Mouse (Mus musculus) liver, embryonic 16.5 days (tissue): ENCODE results near the gene Ccdc32. TPM values are rescaled to one million over a fixed set of nuclear protein-coding genes. Genes with fewer than 3 reads are reported as not detected.
"Not testable (repeated sequence)": the region's sequence is repeated elsewhere in the genome, so short reads cannot be mapped to it uniquely, and the experiment has no call there.

ENCODE experiments used
- ATAC-seq: fragments of 200-750 bp; cut with Nextera tagmentation; 2 replicates; pipeline ENCODE4 v1.8.0; 2017; ENCODE audit warnings: low read depth, mild to moderate bottlenecking, moderate number of reproducible peaks, moderate library complexity
- H3K27ac ChIP-seq: fragments of 300-500 bp; sonication (generic); 2 replicates; pipeline ENCODE4 v1.5.1; 2014; ENCODE audit warnings: mild to moderate bottlenecking, low read length
- H3K27me3 ChIP-seq: fragments of 300-500 bp; sonication (generic); 2 replicates; pipeline ENCODE4 v1.6.1; 2014; ENCODE audit warnings: low read depth, low read length, mixed read lengths; ENCODE audit not compliant: control insufficient read depth, insufficient read depth
- H3K36me3 ChIP-seq: fragments of 300-500 bp; sonication (generic); 2 replicates; pipeline ENCODE4 v1.6.1; 2014; ENCODE audit warnings: mild to moderate bottlenecking; ENCODE audit not compliant: control insufficient read depth, insufficient read depth
- H3K4me1 ChIP-seq: fragments of 300-500 bp; sonication (generic); 2 replicates; pipeline ENCODE4 v1.6.1; 2014; ENCODE audit warnings: low read depth, low read length, mixed read lengths; ENCODE audit not compliant: control insufficient read depth
- H3K4me2 ChIP-seq: fragments of 300-500 bp; sonication (generic); 2 replicates; pipeline ENCODE4 v1.6.1; 2014; ENCODE audit warnings: low read depth, low read length, mixed read lengths
- H3K4me3 ChIP-seq: fragments of 300-500 bp; sonication (generic); 2 replicates; pipeline ENCODE4 v1.5.1; 2014; ENCODE audit warnings: low read depth, mild to moderate bottlenecking, low read length
- H3K9ac ChIP-seq: fragments of 300-500 bp; sonication (generic); 2 replicates; pipeline ENCODE4 v1.6.1; 2014; ENCODE audit warnings: low read depth, low read length
- H3K9me3 ChIP-seq: fragments of 300-500 bp; sonication (generic); replicated peaks from 2 replicates; pipeline ENCODE4 v1.6.1; 2016; ENCODE audit warnings: low read length; ENCODE audit not compliant: control insufficient read depth
- WGBS: fragments of 180-500 bp; shearing (Covaris S2); extraction: QIAGEN DNeasy Blood & Tissue Kit; methylation state at CpG from one replicate; pipeline ENCODE4 v1.1.7; 2014; ENCODE audit not compliant: insufficient replicate concordance; 5-methylcytosine and 5-hydroxymethylcytosine counted together
- polyA plus RNA-seq: library from polyadenylated mRNA; unstranded; fragments of >200 nt; fragmentation: Nextera tagmentation; extraction: Ambion mirVana; gene quantifications from 2 replicates; pipeline ENCODE4 v1.2.1, GENCODE M21; 2015

Gene Ccdc32
- polyA plus RNA-seq, 1 experiment from 2014 or later, result 13.3 TPM

GRCm38 (mm10) chr2:119019131-119019530 lies 10.1 kb downstream of the Ccdc32 start:
- no peak overlapping the region for H3K4me2 ChIP-seq
- ATAC-seq, result no peak
- no peaks in the 10 kb centered on the region for H3K27me3 ChIP-seq
- WGBS, result 45% methylated on average over 5 of the region's 5 CpGs
- H3K9ac ChIP-seq, result no peak overlapping the region
- H3K27ac ChIP-seq, result no peak overlapping the region
- H3K36me3 ChIP-seq, result peaks cover 36% of the 10 kb centered on the region
- H3K4me1 ChIP-seq, result peaks cover 6% of the 10 kb centered on the region
- no peak overlapping the region for H3K4me3 ChIP-seq
- peaks cover 4% of the 10 kb centered on the region for H3K9me3 ChIP-seq

- H3K4me2 ChIP-seq, result no peak overlapping the region
- no peak overlapping the region for H3K27ac ChIP-seq
- no peak for ATAC-seq
- no peak overlapping the region for H3K4me3 ChIP-seq
- H3K4me1 ChIP-seq, result peaks cover under 1% of the 10 kb centered on the region; the same call in 1 of the 2 replicates
- H3K9ac ChIP-seq, result no peak overlapping the region
- peaks cover 4% of the 10 kb centered on the region for H3K9me3 ChIP-seq
- H3K36me3 ChIP-seq, result peaks cover 36% of the 10 kb centered on the region
- H3K27me3 ChIP-seq, result no peaks in the 10 kb centered on the region
- WGBS, result 74% methylated on average over 22 of the region's 22 CpGs
These were observed 10.6 kb downstream of the Ccdc32 start for GRCm38 (mm10) chr2:119018391-119019122.

DNA sequence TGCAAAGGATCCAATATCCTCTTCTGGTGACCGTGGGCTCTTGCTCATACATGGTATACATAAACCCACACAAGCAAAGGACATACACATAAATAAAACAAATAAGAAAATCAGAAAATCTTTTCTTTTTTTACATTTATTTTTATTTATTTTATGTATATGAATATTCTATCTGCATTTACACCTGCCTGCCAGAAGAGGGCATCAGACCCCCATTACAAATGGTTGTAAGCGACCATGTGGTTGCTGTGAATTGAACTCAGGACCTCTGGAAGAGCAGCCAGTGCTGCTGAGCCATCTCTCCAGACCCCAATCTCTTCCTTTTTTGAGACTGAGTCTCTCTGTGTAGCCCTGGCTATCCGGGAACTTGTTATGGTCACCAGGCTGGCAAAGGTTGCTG lies 11.5 kb downstream of the Ccdc32 start:
- Histone ChIP-seq H3K4me1 (no peaks in the 10 kb centered on the region), H3K4me2 (no peak overlapping the region), H3K4me3 (no peak overlapping the region), H3K27me3 (no peaks in the 10 kb centered on the region), H3K27ac (no peak overlapping the region), H3K36me3 (peaks cover 33% of the 10 kb centered on the region), H3K9ac (no peak overlapping the region), H3K9me3 (peaks cover 4% of the 10 kb centered on the region)
- no peak for ATAC-seq
- 83% methylated on average over 3 of the region's 3 CpGs for WGBS

DNA sequence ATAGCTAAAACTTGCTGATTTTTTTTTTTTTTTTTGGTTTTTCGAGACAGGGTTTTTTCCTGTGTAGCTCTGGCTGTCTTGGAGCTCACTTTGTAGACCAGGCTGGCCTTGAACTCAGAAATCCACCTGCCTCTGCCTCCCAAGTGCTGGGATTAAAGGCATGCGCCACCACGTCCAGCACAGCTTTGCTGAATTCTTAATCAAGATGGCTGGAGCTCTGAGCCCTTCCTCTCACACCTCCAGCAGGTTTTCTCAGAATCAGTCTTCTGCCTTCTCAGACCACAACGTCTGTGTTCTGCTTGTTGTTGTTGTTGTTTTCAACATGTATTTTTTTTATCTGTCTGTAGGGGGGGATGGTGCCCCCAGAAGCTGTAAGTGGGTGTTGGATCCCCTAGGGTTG lies 12.9 kb downstream of the Ccdc32 start:
- H3K4me1 ChIP-seq, H3K4me3 ChIP-seq, H3K9ac ChIP-seq, H3K9me3 ChIP-seq, ATAC-seq, H3K4me2 ChIP-seq, H3K27ac ChIP-seq, H3K27me3 ChIP-seq: not testable (repeated sequence)
- WGBS, result 37% methylated on average over 4 of the region's 4 CpGs
- H3K36me3 ChIP-seq, result peaks cover 22% of the 10 kb centered on the region

GRCm38 (mm10) chr2:119015604-119016180 lies 13.5 kb downstream of the Ccdc32 start:
- Histone ChIP-seq H3K4me3 (no peak overlapping the region), H3K4me2 (no peak overlapping the region), H3K4me1 (no peaks in the 10 kb centered on the region), H3K36me3 (peaks cover 17% of the 10 kb centered on the region), H3K27ac (no peak overlapping the region), H3K9ac (no peak overlapping the region), H3K9me3 (peaks cover 4% of the 10 kb centered on the region; the same call in 1 of the 2 replicates), H3K27me3 (no peaks in the 10 kb centered on the region)
- WGBS, result 22% methylated on average over 12 of the region's 12 CpGs
- ATAC-seq, result no peak

- Histone ChIP-seq H3K27ac (no peak overlapping the region), H3K4me1 (no peaks in the 10 kb centered on the region), H3K9me3 (peaks cover 4% of the 10 kb centered on the region; the same call in 1 of the 2 replicates), H3K9ac (no peak overlapping the region), H3K36me3 (peaks cover 17% of the 10 kb centered on the region), H3K4me2 (no peak overlapping the region), H3K4me3 (no peak overlapping the region), H3K27me3 (no peaks in the 10 kb centered on the region)
- ATAC-seq, result no peak
- WGBS, result 35% methylated on average over 7 of the region's 7 CpGs
These were observed 14.2 kb downstream of the Ccdc32 start for GRCm38 (mm10) chr2:119014989-119015388.

GRCm38 (mm10) chr2:119009376-119009775 lies 19.8 kb downstream of the Ccdc32 start:
- WGBS, result 67% methylated on average over 2 of the region's 2 CpGs
- peaks cover 2% of the 10 kb centered on the region; the same call in 1 of the 2 replicates for H3K27me3 ChIP-seq
- no peak overlapping the region for H3K27ac ChIP-seq
- no peaks in the 10 kb centered on the region for H3K4me1 ChIP-seq
- H3K4me3 ChIP-seq, result no peak overlapping the region
- no peak overlapping the region for H3K9ac ChIP-seq
- no peaks in the 10 kb centered on the region for H3K36me3 ChIP-seq
- no peaks in the 10 kb centered on the region for H3K9me3 ChIP-seq
- no peak overlapping the region for H3K4me2 ChIP-seq
- no peak for ATAC-seq

DNA sequence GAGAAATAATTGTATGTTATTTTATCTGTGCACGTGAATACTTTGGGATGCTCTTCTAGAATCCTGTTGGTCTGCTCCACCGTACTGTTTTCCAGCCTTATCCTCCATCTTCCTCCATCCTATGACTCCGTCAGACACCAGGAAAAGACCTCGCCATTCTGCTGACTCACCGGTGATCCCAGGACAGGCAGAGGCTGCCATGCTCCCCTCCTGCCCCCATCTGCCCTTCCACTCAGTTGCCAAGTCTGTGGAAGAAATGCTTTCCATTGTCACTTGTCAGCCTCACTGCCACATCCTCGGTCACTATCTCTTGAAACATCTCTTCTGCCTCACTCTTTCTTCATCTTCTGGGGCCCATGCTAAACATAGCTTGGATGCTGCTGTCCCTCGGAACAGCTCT lies 22.3 kb downstream of the Ccdc32 start:
- Histone ChIP-seq H3K9ac (no peak overlapping the region), H3K36me3 (no peaks in the 10 kb centered on the region), H3K27ac (no peak overlapping the region), H3K4me1 (no peaks in the 10 kb centered on the region), H3K4me2 (no peak overlapping the region), H3K9me3 (no peaks in the 10 kb centered on the region), H3K4me3 (no peak overlapping the region), H3K27me3 (peaks cover 2% of the 10 kb centered on the region; the same call in 1 of the 2 replicates)
- ATAC-seq, result no peak
- 61% methylated on average over 7 of the region's 7 CpGs for WGBS

- Histone ChIP-seq H3K4me3 (no peak overlapping the region), H3K27me3 (peaks cover 19% of the 10 kb centered on the region), H3K4me2 (no peak overlapping the region), H3K4me1 (no peaks in the 10 kb centered on the region), H3K9ac (no peak overlapping the region), H3K36me3 (no peaks in the 10 kb centered on the region), H3K27ac (no peak overlapping the region), H3K9me3 (no peaks in the 10 kb centered on the region)
- 56% methylated on average over 3 of the region's 3 CpGs for WGBS
- no peak for ATAC-seq
These were observed 30.1 kb downstream of the Ccdc32 start for GRCm38 (mm10) chr2:118999025-118999639.
